Mouse (Mus musculus) liver, embryonic 14.5 days (tissue): ENCODE measurements around the gene Sftpa1. TPM values are rescaled to one million over a fixed set of nuclear protein-coding genes. Genes with fewer than 3 reads are reported as not detected.
A peak's percentile ranks its signal among the peaks of the same experiment; 100 is the strongest.

ENCODE experiments used
- ATAC-seq: fragments of 200-750 bp; cut with Nextera tagmentation; 2 replicates; pipeline ENCODE4 v1.8.0; 2017; ENCODE audit warnings: moderate number of reproducible peaks, mild to moderate bottlenecking, moderate library complexity; ENCODE audit not compliant: insufficient read depth
- DNase-seq, 3 experiments: peaks; one replicate each; pipeline ENCODE4 v3.0.0-alpha.2; 2012 to 2013; ENCODE audit warnings: low read depth in 3 of 3, low spot score in 3 of 3
- H3K27ac ChIP-seq: fragments of 300-500 bp; sonication (generic); 2 replicates; pipeline ENCODE4 v1.5.1; 2014; ENCODE audit warnings: moderate library complexity, mild to moderate bottlenecking, control low read depth, inconsistent platforms
- H3K27me3 ChIP-seq: fragments of 300-500 bp; sonication (generic); 2 replicates; pipeline ENCODE4 v1.6.1; 2014; ENCODE audit warnings: mild to moderate bottlenecking, low read length, moderate library complexity; ENCODE audit not compliant: control insufficient read depth, insufficient read depth
- H3K36me3 ChIP-seq: fragments of 300-500 bp; sonication (generic); replicated peaks from 2 replicates; pipeline ENCODE4 v1.6.1; 2014; ENCODE audit warnings: low read depth; ENCODE audit not compliant: control insufficient read depth, insufficient read depth
- H3K4me1 ChIP-seq, 2 experiments: fragments of 200-500 bp in 1 of 2; fragments of 300-500 bp in 1 of 2; sonication (generic) in 1 of 2; replicated peaks; 2 replicates each; pipeline ENCODE4 v1.6.1; 2012 to 2014; ENCODE audit warnings: antibody characterized with exemption in 1 of 2, inconsistent platforms in 1 of 2, low read length in 1 of 2; ENCODE audit not compliant: control insufficient read depth in 2 of 2, insufficient read depth in 2 of 2
- H3K4me2 ChIP-seq: fragments of 300-500 bp; sonication (generic); 2 replicates; pipeline ENCODE4 v1.6.1; 2014; ENCODE audit warnings: low read depth, mild to moderate bottlenecking, control low read depth, moderate library complexity
- H3K4me3 ChIP-seq, 2 experiments: fragments of 200-500 bp in 1 of 2; fragments of 300-500 bp in 1 of 2; sonication (generic) in 1 of 2; 2 replicates each; pipeline ENCODE4 v1.5.1; 2012 to 2014; ENCODE audit warnings: low read depth in 2 of 2, low read length in 2 of 2, mild to moderate bottlenecking in 2 of 2, control low read depth in 1 of 2, inconsistent platforms in 1 of 2, moderate library complexity in 1 of 2; ENCODE audit not compliant: insufficient read depth in 1 of 2
- H3K9ac ChIP-seq: fragments of 300-500 bp; sonication (generic); replicated peaks from 2 replicates; pipeline ENCODE4 v1.6.1; 2014; ENCODE audit warnings: mild to moderate bottlenecking, control low read depth, moderate library complexity
- H3K9me3 ChIP-seq: fragments of 300-500 bp; sonication (generic); 2 replicates; pipeline ENCODE4 v1.6.1; 2016; ENCODE audit warnings: low read length, mixed read lengths; ENCODE audit not compliant: control insufficient read depth
- CTCF ChIP-seq: IDR thresholded peaks from 2 replicates; pipeline ENCODE4 v1.5.1; 2016; ENCODE audit warnings: antibody characterized with exemption, low read depth, control low read depth
- EP300 ChIP-seq: IDR thresholded peaks from 2 replicates; pipeline ENCODE4 v1.6.1; 2016; ENCODE audit warnings: antibody characterized with exemption, low read depth
- WGBS: fragments of 180-500 bp; shearing (Covaris S2); extraction: QIAGEN DNeasy Blood & Tissue Kit; methylation state at CpG from one replicate; pipeline ENCODE4 v1.1.7; 2014; ENCODE audit not compliant: insufficient replicate concordance; 5-methylcytosine and 5-hydroxymethylcytosine counted together
- polyA plus RNA-seq, 2 experiments: library from polyadenylated mRNA; depleted of rRNA in 1 of 2; stranded (reverse) in 1 of 2; unstranded in 1 of 2; fragments of >200 nt; fragmentation: Nextera tagmentation in 1 of 2; extraction: Ambion mirVana in 1 of 2; gene quantifications; 2 replicates each; pipeline versions ENCODE4 v1.2.1 to v1.2.3; 2012 to 2014

The Sftpa1 gene
- polyA plus RNA-seq (2012; rRNA removed) (0.01 and 0.10 TPM in 2 replicates), polyA plus RNA-seq (2014; fragmentation: Nextera tagmentation; extraction: Ambion mirVana) (0.19 and 0.33 TPM in 2 replicates)

DNA sequence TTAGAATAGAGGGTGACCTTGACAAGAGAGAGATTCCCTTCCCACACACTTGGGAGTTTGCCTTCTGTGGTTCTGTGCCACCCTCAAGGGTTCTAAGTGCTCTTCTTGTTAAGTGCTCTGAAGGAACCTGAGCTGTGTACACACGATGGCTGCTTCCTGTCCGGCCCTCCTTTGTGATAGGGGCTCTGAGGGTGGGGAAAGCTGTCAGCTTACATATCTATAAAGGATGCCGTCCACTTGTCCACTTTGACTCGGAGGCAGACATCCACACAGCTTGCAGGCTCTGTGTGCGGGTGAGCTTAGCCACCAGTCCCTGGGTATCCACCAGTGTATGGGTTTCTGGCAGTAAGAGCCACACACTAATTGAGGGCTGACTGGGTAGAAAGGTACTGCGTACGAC lies at the start of gene Sftpa1:
Gene Sftpa1, plus strand, starts transcription at position 243 of the 400 bp plus-strand sequence.
- WGBS, result 56% methylated on average over 7 of the region's 7 CpGs

DNA sequence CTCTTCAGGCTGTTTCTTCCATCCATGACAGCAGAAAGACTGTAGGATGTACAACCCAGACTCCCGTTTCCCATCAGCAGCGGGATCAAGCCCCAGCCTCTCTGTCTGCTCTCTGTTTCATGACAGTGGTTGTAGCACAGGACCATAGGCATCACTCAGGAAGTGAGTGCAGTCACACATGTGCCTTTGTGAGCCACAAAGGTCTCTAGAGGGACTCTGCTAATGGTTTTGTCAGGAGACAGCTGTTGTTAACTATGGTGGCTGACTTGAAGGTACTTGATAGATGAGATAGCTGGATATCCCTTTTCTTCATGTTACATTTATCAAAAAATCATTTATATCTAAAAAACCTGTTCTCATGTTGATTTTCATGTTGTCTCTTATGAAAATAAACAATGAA lies 49.2 kb upstream of the Sftpa1 start:
- no peak overlapping the region for H3K27ac ChIP-seq
- no peak overlapping the region for H3K4me3 ChIP-seq
- no peak overlapping the region for H3K4me2 ChIP-seq
- no peak for DNase-seq
- no peak for ATAC-seq
- 62% methylated on average over 2 of the region's 2 CpGs for WGBS
- no peak overlapping the region for H3K9ac ChIP-seq
- H3K27me3 ChIP-seq, result no peaks in the 10 kb centered on the region
- TF ChIP-seq EP300 (no peak), CTCF (no peak)
- no peaks in the 10 kb centered on the region for H3K9me3 ChIP-seq
- H3K36me3 ChIP-seq, result no peaks in the 10 kb centered on the region
- H3K4me1 ChIP-seq, result no peaks in the 10 kb centered on the region

More for the DNA sequence above, at the start of gene Sftpa1:
- no peak for DNase-seq
- Histone ChIP-seq H3K9ac (no peak within 1 kb of the TSS), H3K9me3 (no peaks in the 10 kb centered on the region), H3K4me3 (no peak within 1 kb of the TSS), H3K4me1 (no peaks in the 10 kb centered on the region), H3K36me3 (no peaks in the 10 kb centered on the region), H3K4me2 (no peak within 1 kb of the TSS), H3K27me3 (no peaks in the 10 kb centered on the region), H3K27ac (no peak within 1 kb of the TSS)
- no peak for TF ChIP-seq EP300
- no peak for TF ChIP-seq CTCF
- ATAC-seq, result no peak

DNA sequence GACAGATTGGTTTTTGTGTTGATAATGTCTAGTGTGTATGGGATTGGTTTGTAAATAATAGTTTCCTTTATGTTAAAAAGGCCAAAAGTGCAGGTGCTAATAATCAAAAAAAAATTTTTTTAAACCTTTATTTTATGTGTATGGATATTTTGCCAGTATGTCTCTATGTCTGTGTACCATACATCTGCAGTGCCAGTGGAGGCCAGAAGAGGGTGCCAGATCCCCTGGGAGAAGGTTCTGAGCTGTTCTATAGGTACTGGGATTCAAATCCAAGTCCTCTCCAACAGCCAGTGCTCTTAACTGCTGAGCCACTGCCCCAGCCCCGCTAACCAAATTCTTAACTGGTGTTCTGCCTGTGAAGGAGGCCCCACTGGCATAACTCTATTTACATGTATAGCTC lies 44.1 kb upstream of the Sftpa1 start:
- Histone ChIP-seq H3K9ac (no peak overlapping the region), H3K4me1 (no peaks in the 10 kb centered on the region), H3K27ac (no peak overlapping the region), H3K9me3 (no peaks in the 10 kb centered on the region), H3K4me2 (no peak overlapping the region), H3K27me3 (no peaks in the 10 kb centered on the region), H3K4me3 (no peak overlapping the region), H3K36me3 (no peaks in the 10 kb centered on the region)
- no peak for ATAC-seq
- TF ChIP-seq EP300 (no peak), CTCF (peak; percentile 66)
- WGBS, result 62% methylated on average over 1 of the region's 1 CpGs
- no peak for DNase-seq

DNA sequence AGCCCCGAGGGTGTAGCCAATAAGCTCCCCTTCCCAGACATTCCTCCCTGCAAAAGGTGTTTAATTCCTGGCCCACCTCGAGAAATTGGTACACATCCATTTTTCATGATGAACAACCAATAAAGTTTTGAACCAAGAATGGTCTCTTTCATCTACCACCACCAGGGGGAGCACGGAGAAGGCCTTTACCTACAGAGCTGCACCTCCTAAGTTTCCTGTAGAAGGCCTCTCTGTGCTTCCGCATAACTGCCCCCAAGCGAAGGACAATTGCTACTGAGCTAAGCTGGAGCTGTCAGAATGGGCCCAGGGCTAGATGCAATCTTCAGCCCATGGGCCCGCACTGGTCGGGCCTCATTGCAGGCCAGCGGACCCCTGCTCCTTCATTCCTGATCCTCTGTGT lies 40.8 kb upstream of the Sftpa1 start:
- no peak overlapping the region for H3K27ac ChIP-seq
- H3K4me2 ChIP-seq, result no peak overlapping the region
- no peak overlapping the region for H3K4me3 ChIP-seq
- no peak overlapping the region for H3K9ac ChIP-seq
- no peaks in the 10 kb centered on the region for H3K4me1 ChIP-seq
- ATAC-seq (no peak), DNase-seq (no peak)
- H3K36me3 ChIP-seq, result no peaks in the 10 kb centered on the region
- TF ChIP-seq EP300, result no peak
- peak; percentile 74 for TF ChIP-seq CTCF
- WGBS, result 34% methylated on average over 8 of the region's 8 CpGs
- H3K27me3 ChIP-seq, result no peaks in the 10 kb centered on the region
- H3K9me3 ChIP-seq, result no peaks in the 10 kb centered on the region

DNA sequence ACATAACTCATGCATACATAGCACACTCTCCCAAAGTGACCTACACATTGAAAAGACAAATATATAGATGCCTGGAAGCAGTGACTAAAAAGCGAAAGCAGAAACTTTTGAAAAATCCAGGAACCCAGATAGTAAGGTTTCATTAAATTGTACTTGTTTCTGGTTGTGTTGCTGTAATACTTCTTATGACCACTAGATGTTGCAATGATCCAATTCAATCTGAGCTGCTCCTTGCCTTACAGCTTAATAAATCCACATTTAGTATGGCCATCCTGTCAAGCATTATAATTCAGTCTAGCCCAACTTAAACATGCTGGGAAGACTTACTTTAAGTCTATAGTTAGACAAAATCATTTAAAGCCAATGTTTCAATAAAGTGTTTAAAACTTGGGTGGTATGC lies 37.5 kb upstream of the Sftpa1 start:
- Histone ChIP-seq H3K4me3 (no peak overlapping the region), H3K9ac (no peak overlapping the region), H3K27ac (no peak overlapping the region), H3K36me3 (no peaks in the 10 kb centered on the region), H3K4me1 (no peaks in the 10 kb centered on the region), H3K27me3 (no peaks in the 10 kb centered on the region), H3K4me2 (no peak overlapping the region), H3K9me3 (no peaks in the 10 kb centered on the region)
- ATAC-seq, result no peak
- DNase-seq, result no peak
- 28% methylated on average over 1 of the region's 1 CpGs for WGBS
- TF ChIP-seq CTCF (peak; percentile 49; the same call in 1 of the 2 replicates), EP300 (no peak)
